Mouse (Mus musculus) myocyte (in vitro differentiated cells): Measurements from ENCODE around the gene Sox21.

ENCODE experiments used
- POLR2A ChIP-seq: IDR thresholded peaks from one replicate; pipeline ENCODE4 v1.6.1; 2011; ENCODE audit warnings: low read depth, mild to moderate bottlenecking, control low read depth, moderate library complexity; ENCODE audit not compliant: insufficient read length
- POLR2AphosphoS2 ChIP-seq: IDR thresholded peaks from one replicate; pipeline ENCODE4 v1.6.1; 2011; ENCODE audit warnings: low read depth, control low read depth; ENCODE audit not compliant: insufficient read length

GRCm38 (mm10) chr14:118277704-118278498, 41.1 kb upstream of the Sox21 start:
- TF ChIP-seq POLR2AphosphoS2 (no peak), POLR2A (no peak)
